Comparison of ENCODE assay signal across 8 mouse cellular contexts in genomic region chr6:83165026-83165606, GRCm38 (mm10). TPM values are rescaled to one million over a fixed set of nuclear protein-coding genes. Genes with fewer than 3 reads are reported as not detected.
DNase-seq lines count a peak whose midpoint lies in the region; ATAC-seq and TF ChIP-seq lines count a peak whose summit lies in the region.

No protein-coding gene starts in this region.

- peak; percentile 55 for TF ChIP-seq POLR2A in embryonic fibroblast, embryonic 13.5 days (IDR thresholded peaks at IDR 0.05; ENCODE audit: low read depth, low read length)
- TF ChIP-seq POLR2A in olfactory bulb, adult 2 months (IDR thresholded peaks at IDR 0.05; ENCODE audit: insufficient read depth, low read depth, low read length), result no peak

- TF ChIP-seq CTCF in embryonic fibroblast, embryonic 13.5 days (IDR thresholded peaks at IDR 0.05; ENCODE audit: borderline replicate concordance, insufficient read depth, low read length), result no peak
- no peak for TF ChIP-seq CTCF in olfactory bulb, adult 2 months (IDR thresholded peaks at IDR 0.05; ENCODE audit: insufficient read depth, low read depth, low read length)

- no peak for DNase-seq in lung, postnatal 10 days
- no peak for DNase-seq in limb, embryonic 10.5 days (ENCODE audit: low spot score)
- DNase-seq in cerebellum, postnatal 36 days, result no peak
- no peak for DNase-seq in layer of hippocampus, postnatal 10 days (ENCODE audit: low spot score in 2 of 2)
- DNase-seq in frontal cortex, postnatal 25 days (ENCODE audit: low spot score in 2 of 2), result no peak

- peak overlapping the region; percentile 93 for H3K9ac ChIP-seq in lung, embryonic 16.5 days (ENCODE audit: low read length)

- ATAC-seq in lung, embryonic 16.5 days (ENCODE audit: low read depth), result peak; percentile 19; the same call in 1 of the 2 replicates

- peaks cover 22% of the 10 kb centered on the region for H3K27me3 ChIP-seq in lung, embryonic 16.5 days (ENCODE audit: control insufficient read depth, insufficient read depth, low read depth, low read length)
- H3K27me3 ChIP-seq in limb, embryonic 10.5 days (ENCODE audit: low read depth, poor library complexity, severe bottlenecking), result peaks cover 28% of the 10 kb centered on the region

- H3K9me3 ChIP-seq in lung, embryonic 16.5 days (ENCODE audit: control insufficient read depth, low read length), result no peaks in the 10 kb centered on the region
- H3K9me3 ChIP-seq in limb, embryonic 10.5 days (replicated peaks), result no peaks in the 10 kb centered on the region

- no peaks in the 10 kb centered on the region for H3K36me3 ChIP-seq in lung, embryonic 16.5 days (ENCODE audit: control insufficient read depth, insufficient read depth, low read length)
- H3K36me3 ChIP-seq in limb, embryonic 10.5 days, result 0 out of 2 replicates have a peak, but pooled peaks cover 5% of the 10 kb centered on the region

- 4% methylated on average over 6 of the region's 6 CpGs for WGBS in lung, embryonic 16.5 days
- 9% methylated on average over 6 of the region's 6 CpGs for WGBS in limb, embryonic 10.5 days
- WGBS in olfactory bulb, adult 2 months, result 1% methylated on average over 6 of the region's 6 CpGs

- H3K4me2 ChIP-seq in lung, embryonic 16.5 days (ENCODE audit: low read depth, low read length), result peak overlapping the region; percentile 82

- H3K27ac ChIP-seq in lung, embryonic 16.5 days (ENCODE audit: low read length), result peak overlapping the region; percentile 58
- peak overlapping the region; percentile 67 for H3K27ac ChIP-seq in embryonic fibroblast, embryonic 13.5 days (ENCODE audit: insufficient read depth, low read length)
- peak overlapping the region; percentile 99 for H3K27ac ChIP-seq in limb, embryonic 10.5 days
- no peak overlapping the region for H3K27ac ChIP-seq in olfactory bulb, adult 2 months (ENCODE audit: insufficient read depth, low read depth, low read length)

- H3K4me3 ChIP-seq in lung, embryonic 16.5 days (ENCODE audit: low read length), result peak overlapping the region; percentile 89
- H3K4me3 ChIP-seq in embryonic fibroblast, embryonic 13.5 days (ENCODE audit: insufficient read depth, low read length), result peak overlapping the region; percentile 42
- peak overlapping the region; percentile 95 for H3K4me3 ChIP-seq in limb, embryonic 10.5 days
- peak overlapping the region; percentile 80 for H3K4me3 ChIP-seq in olfactory bulb, adult 2 months (ENCODE audit: insufficient read depth, low read depth, low read length)

- peaks cover 24% of the 10 kb centered on the region for H3K4me1 ChIP-seq in lung, embryonic 16.5 days (replicated peaks; ENCODE audit: control insufficient read depth, insufficient read depth, low read length)
- peaks cover 3% of the 10 kb centered on the region for H3K4me1 ChIP-seq in embryonic fibroblast, embryonic 13.5 days (ENCODE audit: control insufficient read depth, insufficient read depth, low read length)
- H3K4me1 ChIP-seq in limb, embryonic 10.5 days, result peaks cover 41% of the 10 kb centered on the region
- H3K4me1 ChIP-seq in olfactory bulb, adult 2 months (ENCODE audit: control insufficient read depth, insufficient read depth, low read length), result peaks cover 17% of the 10 kb centered on the region

RNA-seq across cellular contexts. Expression of gene Dctn1, which starts 0.6 kb away (rescaled TPM):
- 94.5 and 95.6 TPM in 2 replicates for polyA plus RNA-seq in lung, embryonic 16.5 days (2015; fragmentation: Nextera tagmentation; extraction: Ambion mirVana)
- polyA plus RNA-seq in embryonic fibroblast, embryonic 13.5 days (2011; ENCODE audit: insufficient read length, low read depth, missing spikeins), result 92.5 and 98.8 TPM in 2 replicates
- polyA plus RNA-seq in limb, embryonic 10.5 days (2016; fragmentation: Nextera tagmentation; extraction: Ambion mirVana), result 96.4 and 108 TPM in 2 replicates
- 187 TPM in 1 of 2 replicates, not detected in the other for polyA plus RNA-seq in olfactory bulb, adult 2 months (2012; ENCODE audit: insufficient read depth, insufficient read length, low replicate concordance, missing spikeins)
- 100 to 1,000 TPM; 360 to 362 TPM for total RNA-seq in layer of hippocampus, postnatal 10 days (2021)

RNA-seq across cellular contexts. Expression of gene 1700003E16Rik, which starts 8.9 kb away (rescaled TPM):
- 11.9 and 15.3 TPM in 2 replicates for polyA plus RNA-seq in lung, embryonic 16.5 days (2015; fragmentation: Nextera tagmentation; extraction: Ambion mirVana)
- polyA plus RNA-seq in embryonic fibroblast, embryonic 13.5 days (2011; ENCODE audit: insufficient read length, low read depth, missing spikeins), result 0.51 and 0.70 TPM in 2 replicates
- 0.80 and 1.6 TPM in 2 replicates for polyA plus RNA-seq in limb, embryonic 10.5 days (2016; fragmentation: Nextera tagmentation; extraction: Ambion mirVana)
- not detected in 2 replicates for polyA plus RNA-seq in olfactory bulb, adult 2 months (2012; ENCODE audit: insufficient read depth, insufficient read length, low replicate concordance, missing spikeins)
- total RNA-seq in layer of hippocampus, postnatal 10 days (2021), result 10 to 100 TPM; 20.6 to 22.1 TPM

RNA-seq across cellular contexts. Expression of gene Wdr54, which starts 8.9 kb away (rescaled TPM):
- polyA plus RNA-seq in lung, embryonic 16.5 days (2015; fragmentation: Nextera tagmentation; extraction: Ambion mirVana), result 7.2 and 7.6 TPM in 2 replicates
- 5.4 TPM in 2 replicates for polyA plus RNA-seq in embryonic fibroblast, embryonic 13.5 days (2011; ENCODE audit: insufficient read length, low read depth, missing spikeins)
- 10.9 and 13.7 TPM in 2 replicates for polyA plus RNA-seq in limb, embryonic 10.5 days (2016; fragmentation: Nextera tagmentation; extraction: Ambion mirVana)
- polyA plus RNA-seq in olfactory bulb, adult 2 months (2012; ENCODE audit: insufficient read depth, insufficient read length, low replicate concordance, missing spikeins), result not detected in 2 replicates
- total RNA-seq in layer of hippocampus, postnatal 10 days (2021), result 10 to 100 TPM; 21.5 to 28.1 TPM

RNA-seq across cellular contexts. Expression of gene Rtkn, which starts 29.9 kb away (rescaled TPM):
- polyA plus RNA-seq in lung, embryonic 16.5 days (2015; fragmentation: Nextera tagmentation; extraction: Ambion mirVana), result 44.4 and 47.5 TPM in 2 replicates
- polyA plus RNA-seq in embryonic fibroblast, embryonic 13.5 days (2011; ENCODE audit: insufficient read length, low read depth, missing spikeins), result 13.4 and 15.4 TPM in 2 replicates
- 34.2 and 51.8 TPM in 2 replicates for polyA plus RNA-seq in limb, embryonic 10.5 days (2016; fragmentation: Nextera tagmentation; extraction: Ambion mirVana)
- polyA plus RNA-seq in olfactory bulb, adult 2 months (2012; ENCODE audit: insufficient read depth, insufficient read length, low replicate concordance, missing spikeins), result not detected in 2 replicates
- 10 to 100 TPM; 36.2 to 36.5 TPM for total RNA-seq in layer of hippocampus, postnatal 10 days (2021)

RNA-seq across cellular contexts. Expression of gene Ino80b, which starts 39.9 kb away (rescaled TPM):
- polyA plus RNA-seq in lung, embryonic 16.5 days (2015; fragmentation: Nextera tagmentation; extraction: Ambion mirVana), result 13.7 and 14.5 TPM in 2 replicates
- 6.6 and 7.4 TPM in 2 replicates for polyA plus RNA-seq in embryonic fibroblast, embryonic 13.5 days (2011; ENCODE audit: insufficient read length, low read depth, missing spikeins)
- 17.4 and 17.8 TPM in 2 replicates for polyA plus RNA-seq in limb, embryonic 10.5 days (2016; fragmentation: Nextera tagmentation; extraction: Ambion mirVana)
- not detected in 2 replicates for polyA plus RNA-seq in olfactory bulb, adult 2 months (2012; ENCODE audit: insufficient read depth, insufficient read length, low replicate concordance, missing spikeins)
- total RNA-seq in layer of hippocampus, postnatal 10 days (2021), result 10 to 100 TPM; 21.6 to 22.6 TPM

Comparison
In these comparisons a context has a peak if more than half of its experiments do, and no peak if none do; other contexts are left out.
1. H3K4me3 ChIP-seq: peak in every context shown above with its lines; median percentile 95 in limb, embryonic 10.5 days; 89 in lung, embryonic 16.5 days; 80 in olfactory bulb, adult 2 months; 42 in embryonic fibroblast, embryonic 13.5 days.